Mouse (Mus musculus): ENCODE measurements around the gene Mctp2.
"Not testable (repeated sequence)": the region's sequence is repeated elsewhere in the genome, so short reads cannot be mapped to it uniquely, and the experiment has no call there.

The Mctp2 gene

DNA sequence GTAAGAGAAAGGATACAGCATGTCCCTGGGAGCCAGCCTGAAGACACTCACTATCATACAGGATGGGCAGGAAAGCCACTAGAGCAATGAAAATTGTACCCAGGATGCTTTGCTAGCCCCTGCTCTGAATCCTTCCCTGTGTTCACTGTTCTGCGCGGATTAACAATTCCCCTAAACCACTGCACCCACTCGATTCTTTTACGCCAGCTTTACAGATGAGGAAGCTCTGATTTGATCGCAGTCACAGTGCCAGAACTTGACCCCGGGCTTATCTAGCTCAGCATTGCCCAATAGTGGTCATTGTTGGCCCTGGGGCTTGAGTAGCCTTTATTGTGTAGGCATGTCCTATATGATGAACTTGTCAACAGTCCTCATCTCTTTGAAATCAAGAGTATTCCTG is 34.9 kb downstream of the Mctp2 start:
- no peak for DNase-seq (ENCODE audit: low read depth, low spot score)

DNA sequence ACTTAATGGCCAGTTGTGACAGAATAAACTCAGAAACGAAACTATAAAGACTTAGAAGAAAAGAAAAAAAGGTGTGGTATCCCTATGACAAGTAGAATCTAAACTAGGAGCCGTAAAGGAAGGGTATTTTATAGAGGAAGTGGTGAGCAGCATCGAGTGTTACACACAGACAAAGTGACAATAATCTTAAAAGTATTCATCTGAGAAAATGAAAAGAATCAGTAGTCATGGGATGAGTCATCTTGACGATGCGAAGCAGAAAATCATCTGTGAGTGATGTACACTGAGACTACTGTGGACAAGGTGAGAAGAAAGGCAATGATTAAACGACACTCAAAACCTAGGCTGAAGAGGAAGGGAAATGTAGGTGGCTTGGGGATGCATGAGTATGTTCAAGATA is 36.4 kb downstream of the Mctp2 start:
- DNase-seq (ENCODE audit: low read depth, low spot score) = no peak

DNA sequence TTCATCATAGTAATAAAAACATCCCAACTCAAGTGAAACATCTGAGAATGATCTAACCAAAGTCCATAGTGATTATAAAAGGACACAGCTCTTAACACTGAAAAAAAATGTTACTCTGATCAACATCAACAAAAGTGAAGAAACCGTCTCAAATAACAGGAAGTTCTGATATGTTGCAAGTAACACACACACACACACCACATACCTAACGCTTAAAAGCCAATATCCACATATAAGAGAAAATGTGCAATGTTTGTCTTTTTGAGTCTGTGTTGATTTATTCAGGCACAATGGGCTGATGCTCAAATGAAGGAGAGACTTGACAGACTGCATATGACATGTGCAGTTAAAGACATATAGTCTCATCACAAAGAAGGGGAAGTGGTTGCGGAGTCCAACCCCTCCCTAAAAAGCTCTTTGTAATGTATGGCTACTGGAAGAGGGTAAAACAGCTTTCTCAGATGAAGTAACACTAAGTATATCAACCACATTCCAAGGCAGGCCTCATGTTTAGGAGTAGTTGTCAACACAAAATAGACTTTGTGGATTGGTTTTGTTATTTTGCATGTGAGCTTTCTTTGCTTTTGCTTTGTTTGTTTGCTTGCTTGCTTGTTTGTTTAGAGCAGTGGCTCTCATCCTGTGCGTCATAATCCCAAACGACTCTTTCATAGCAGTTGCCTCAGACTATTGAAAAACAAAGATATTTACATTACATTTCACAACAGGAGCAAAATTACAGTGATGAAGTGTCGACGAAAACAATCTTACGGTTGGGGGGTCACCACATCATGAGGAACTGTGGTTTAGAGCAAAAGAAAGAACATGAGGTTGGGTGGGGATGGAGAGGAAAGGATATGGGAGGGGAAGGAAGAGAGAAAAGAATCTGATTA is 45.4 kb downstream of the Mctp2 start:
- DNase-seq (ENCODE audit: low read depth, low spot score) = no peak

DNA sequence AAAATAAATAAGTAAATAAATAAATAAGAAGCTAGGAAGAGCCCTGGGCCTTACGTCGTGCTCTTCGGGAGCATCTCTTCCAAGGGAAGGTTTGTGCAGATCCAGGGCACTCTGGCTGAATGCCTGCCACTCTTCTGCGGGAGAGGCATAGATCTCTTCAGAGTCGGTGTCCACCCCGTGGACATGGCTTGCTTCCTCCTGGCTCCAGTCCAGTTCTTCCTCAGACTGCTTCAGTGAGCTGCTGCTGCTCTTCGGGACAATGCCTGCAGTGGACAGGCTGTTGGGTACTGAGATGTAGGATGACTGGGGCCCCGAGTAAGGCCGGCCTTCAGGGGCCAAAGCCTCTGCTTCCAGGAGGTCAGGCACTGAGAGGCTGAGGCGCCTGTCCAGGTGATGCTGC is 47.4 kb downstream of the Mctp2 start:
- DNase-seq (ENCODE audit: low read depth, low spot score) = no peak

DNA sequence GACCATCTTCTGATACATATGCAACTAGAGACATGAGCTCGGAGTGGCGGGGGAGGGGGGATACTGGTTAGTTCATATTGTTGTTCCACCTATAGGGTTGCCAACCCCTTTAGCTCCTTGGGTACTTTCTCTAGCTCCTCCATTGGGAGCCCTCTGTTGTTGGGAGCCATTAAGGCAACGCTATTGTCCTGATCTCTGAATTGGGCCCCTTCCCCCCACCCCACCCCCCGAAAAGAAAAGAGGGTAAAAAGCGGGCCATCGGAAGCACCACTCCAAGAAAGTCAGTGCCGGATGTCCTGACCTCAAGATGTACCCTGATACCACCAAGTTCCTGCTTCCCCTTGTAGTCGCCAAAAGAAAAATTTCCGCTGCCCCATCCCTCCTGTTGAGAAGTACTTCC is 56.1 kb downstream of the Mctp2 start:
- not testable (repeated sequence) for DNase-seq (ENCODE audit: low read depth, low spot score)

DNA sequence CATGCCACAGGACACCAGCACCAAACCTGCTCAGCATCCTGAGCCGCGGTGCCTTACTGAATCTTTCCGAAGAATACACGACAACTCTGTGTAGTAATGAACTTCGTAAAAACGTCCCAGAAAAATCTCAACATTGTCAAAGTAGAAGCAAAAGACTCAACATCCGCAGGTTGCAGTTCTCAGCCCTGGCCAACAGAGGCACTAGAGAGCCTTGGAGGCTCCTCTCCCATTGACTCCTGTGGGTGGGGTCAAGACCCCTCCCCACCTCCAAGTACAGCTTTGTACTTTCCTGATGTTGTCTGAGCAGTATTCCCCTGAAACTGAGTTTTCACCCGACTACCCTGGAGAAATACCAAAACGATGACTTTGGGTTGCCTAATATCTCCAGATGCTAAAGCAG is 65.1 kb downstream of the Mctp2 start:
- DNase-seq (ENCODE audit: low read depth, low spot score) = no peak

DNA sequence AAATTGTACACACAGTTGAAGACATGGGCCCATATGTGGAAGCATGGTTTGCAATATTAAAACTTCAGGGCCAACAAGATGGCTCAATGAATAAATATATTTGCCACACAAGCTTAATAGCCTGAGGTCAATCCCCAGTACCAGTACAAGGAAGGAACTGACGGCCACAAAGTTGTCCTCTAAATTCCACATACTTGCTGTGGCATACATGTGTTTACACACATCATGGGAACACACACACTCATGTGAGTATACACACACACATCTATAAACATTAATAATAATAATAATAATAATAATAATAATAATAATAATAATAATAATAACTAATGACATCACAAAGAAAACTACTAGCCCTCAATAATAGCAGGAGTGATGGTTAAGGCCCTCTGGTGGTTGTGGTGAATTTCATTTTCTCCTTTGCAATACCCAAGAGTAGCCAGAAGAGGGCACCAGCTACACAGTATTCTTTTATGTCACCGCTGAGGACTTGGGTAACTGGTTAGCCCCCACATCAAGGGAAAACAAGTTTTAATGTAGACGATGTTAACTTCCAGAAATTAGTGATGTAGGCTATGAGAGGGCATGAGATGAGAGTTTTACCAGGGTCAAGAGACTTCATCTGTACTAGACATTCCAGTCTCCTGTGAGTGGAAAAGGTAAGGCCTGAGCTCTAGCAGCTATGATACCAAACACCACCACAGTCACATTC is 66.5 kb downstream of the Mctp2 start:
- peak; percentile 67 for DNase-seq (ENCODE audit: low read depth, low spot score)

DNA sequence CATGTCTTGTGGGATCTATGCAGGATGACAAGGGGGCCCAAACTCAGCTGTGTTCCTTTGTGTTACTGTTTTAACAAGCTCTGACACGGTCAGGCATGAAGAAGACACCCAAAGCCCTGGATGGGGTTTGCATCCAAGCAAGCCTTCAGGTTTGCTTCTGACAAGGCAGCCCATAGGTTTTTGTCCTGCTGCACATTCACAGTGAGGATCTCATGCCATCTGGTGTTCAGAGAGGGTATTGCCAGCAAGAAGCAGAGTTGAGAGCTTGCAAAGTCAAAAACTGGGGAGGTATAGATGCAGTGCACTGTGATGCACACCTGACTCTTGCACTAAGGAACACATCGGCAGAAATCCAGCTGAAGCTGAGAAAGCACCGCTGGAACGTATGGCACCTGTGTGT is 67.8 kb downstream of the Mctp2 start:
- peak; percentile 82 for DNase-seq (ENCODE audit: low read depth, low spot score)

DNA sequence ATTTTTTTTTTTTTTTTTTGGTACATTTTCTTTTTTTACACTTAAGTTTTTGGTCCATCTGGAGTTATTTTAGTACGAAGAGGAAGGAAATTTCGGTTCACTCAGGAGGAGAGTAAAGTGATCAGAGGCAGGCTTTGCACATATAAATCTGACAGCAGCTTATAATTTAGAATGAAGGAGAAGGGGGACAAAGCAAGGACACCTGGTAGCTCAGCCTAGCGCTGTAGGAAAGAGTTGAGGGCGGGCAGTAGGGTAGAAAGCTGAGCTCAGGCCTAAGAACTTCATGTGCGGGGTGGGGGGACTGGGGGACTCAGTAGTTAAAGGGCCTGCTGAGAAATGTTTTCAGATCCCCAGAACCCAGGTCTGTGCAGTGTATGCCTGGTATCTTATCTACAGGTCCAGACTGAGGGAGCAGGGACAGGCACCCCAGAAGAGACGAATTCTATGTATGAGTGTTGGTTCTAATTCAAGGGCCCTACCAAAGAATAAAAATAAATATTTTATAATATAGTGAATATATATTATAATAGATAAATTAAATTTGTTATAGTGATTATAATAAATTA is 71.9 kb downstream of the Mctp2 start:
- peak; percentile 24 for DNase-seq (ENCODE audit: low read depth, low spot score)

DNA sequence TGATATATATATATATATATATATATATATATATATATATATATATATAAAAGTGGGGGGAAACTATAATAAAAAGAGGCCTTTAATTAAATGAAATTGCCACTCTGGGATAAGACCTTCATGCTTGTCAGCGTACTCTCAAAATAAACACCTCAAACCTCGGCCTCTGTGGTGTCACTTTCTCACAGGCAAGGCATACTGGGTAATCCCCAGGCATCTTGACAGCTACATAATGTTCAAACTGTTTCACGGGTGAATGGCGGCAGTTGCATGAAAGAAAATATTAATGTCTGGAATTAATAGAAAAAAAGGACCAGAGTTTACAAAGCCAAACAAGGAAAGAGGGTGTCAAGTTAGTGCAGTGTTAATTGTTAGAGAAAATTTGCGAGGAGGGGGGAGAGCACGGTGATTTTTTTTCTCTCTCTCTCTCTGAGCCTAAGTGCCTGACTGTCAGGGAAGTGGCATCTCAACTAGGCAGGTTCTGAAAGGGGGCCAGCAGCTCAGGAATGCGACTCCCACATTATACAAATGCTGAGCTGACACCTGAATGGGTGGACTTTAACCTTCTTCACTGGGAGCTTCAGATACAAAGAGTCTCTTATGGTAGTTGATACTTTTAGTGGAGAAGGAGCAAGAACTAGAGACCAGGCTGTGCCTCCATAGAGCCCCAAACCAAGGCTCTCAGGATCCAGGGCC is 75.1 kb downstream of the Mctp2 start:
- no peak for DNase-seq (ENCODE audit: low read depth, low spot score)

DNA sequence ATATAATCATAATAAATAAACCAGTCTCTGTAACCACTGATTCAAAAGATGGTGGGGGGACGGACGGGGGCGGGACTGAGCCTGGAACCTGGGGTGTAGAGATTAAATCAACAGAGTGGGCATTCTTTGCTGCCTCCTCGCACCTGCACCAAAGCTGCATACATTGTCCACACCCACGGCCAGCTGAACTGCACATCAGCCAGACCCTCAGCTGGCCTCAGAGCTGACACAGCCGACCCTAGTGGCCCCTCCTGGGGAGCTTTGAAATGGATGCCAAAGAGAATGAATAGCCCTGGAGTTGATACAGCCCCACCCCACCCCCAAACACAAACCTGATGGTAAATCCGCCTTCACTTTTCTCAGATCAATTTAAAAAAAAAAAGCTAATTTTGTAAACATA is 76.5 kb downstream of the Mctp2 start:
- no peak for DNase-seq (ENCODE audit: low read depth, low spot score)

DNA sequence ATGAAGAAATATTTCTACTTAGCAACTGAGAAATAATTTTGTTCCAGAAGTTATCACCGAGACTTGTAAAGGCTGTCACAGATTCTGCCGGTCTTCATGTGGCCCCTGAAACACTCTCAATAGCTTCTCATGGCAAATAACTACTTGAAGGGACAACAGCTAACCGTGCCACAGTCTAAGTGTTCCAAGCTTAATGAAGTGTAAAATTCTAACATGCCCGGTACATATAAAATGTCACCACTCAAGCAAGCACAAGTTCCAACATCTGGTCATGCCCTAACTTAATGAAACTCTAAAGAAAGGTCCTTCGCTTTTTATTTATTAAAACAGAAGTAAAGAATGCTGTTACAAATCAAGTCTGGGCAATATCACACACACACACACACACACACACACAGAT is 82.8 kb downstream of the Mctp2 start:
- DNase-seq (ENCODE audit: low read depth, low spot score) = no peak

DNA sequence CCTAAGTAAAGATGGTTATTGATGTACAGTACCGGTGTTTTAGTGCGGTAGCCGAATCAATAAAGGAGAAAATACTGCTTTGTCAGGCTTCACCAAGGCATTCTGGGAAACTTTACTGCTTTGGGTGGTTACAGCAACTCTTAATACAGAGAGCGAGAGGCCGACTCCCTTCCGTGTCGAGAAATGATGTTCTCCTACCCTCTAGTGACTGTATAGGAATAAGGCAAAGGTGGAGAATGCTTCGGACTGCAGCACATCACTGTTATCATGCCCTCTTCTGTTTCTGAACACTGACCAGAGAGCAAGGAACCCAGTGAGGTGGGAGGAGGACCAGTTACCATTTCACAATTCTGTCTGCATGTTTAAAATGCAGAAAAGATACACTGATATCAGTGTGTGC is 83.9 kb downstream of the Mctp2 start:
- no peak for DNase-seq (ENCODE audit: low read depth, low spot score)

DNA sequence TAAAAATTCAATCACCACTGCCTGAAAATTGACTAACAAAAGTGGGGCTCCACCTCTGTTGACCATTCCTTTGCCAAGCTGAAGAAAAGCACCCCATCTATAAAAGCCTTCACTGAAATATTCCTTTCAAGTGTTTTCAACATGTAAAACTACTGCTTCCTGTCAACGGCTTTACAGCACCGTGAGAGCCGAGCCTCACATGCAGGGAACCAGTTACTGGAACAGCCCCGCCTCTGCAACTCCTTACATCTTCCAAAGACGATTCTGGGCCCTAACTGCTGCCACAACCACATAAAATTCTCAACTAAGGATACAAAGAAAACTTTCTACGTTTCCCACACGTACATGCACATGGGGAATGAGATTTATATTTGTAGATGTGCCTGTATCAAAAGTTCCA is 88.4 kb downstream of the Mctp2 start:
- DNase-seq (ENCODE audit: low read depth, low spot score) = no peak

DNA sequence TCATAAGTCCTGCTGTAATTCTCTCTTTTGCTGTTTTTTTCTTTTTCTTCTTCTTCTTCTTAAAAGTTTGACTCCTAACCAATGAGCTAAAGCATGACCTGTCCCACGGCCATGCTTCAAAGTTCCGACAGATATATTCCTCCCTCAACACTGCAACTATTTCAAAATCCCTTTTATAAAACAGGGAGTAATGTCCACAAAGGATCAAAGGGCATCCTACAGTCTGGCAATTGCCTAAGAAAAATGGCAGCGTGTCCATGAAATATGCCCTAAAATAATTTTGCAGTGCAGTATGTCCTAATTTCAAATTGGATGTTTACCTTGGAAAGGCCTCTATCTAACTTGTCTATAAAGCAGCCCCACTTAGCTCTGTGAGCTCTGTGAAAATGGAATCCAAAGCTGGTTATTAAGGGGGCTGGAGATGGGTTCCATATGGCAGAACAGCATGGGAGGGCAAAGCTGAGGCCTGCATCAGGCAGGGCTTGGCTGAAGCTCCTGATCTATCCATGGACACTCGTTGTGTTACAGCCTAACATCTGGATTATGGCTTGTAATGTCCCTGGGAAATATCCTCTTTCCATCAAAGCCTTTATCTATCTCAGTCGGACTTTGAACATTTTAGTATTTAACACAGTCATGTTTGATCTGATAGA is 90.7 kb downstream of the Mctp2 start:
- DNase-seq (ENCODE audit: low read depth, low spot score) = peak; percentile 69

DNA sequence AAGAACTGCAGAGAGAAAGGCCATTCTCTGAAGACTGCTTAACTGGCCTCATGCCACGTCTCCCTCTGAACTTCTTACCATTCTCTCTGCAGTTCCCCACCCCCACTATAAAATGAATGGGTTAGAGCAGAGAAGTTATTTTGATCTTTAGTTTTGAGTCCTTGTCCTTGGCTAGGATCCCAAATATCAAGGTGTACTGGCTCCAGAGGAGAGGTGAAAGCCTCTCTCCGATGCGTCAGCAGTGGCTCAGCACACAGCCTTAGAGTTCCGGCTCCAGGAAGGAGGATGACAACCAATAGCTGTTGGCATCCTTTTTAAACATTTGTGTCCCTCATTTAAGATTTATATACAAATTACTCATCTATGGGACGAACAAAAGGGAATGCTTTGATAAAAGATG is 96.2 kb downstream of the Mctp2 start:
- no peak for DNase-seq (ENCODE audit: low read depth, low spot score)

DNA sequence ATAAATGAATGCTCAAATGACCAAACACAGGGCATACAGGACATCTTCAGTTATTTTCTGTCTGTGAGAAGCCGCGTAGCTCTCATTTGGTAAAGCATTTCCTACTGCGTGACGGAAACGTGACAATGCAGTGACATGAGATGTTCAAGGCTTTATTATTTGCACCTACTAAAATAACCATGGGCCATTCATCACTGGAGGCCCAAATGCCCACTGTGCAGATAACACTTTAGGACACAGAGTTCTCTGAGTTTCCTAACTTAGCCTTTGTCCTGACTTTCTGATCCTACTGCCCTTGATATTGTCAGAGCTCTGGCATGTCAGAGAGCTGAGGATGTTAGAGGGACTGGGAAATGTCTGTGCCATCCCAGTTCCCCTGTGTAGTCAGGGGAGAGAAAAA is 97.1 kb downstream of the Mctp2 start:
- DNase-seq (ENCODE audit: low read depth, low spot score) = no peak

DNA sequence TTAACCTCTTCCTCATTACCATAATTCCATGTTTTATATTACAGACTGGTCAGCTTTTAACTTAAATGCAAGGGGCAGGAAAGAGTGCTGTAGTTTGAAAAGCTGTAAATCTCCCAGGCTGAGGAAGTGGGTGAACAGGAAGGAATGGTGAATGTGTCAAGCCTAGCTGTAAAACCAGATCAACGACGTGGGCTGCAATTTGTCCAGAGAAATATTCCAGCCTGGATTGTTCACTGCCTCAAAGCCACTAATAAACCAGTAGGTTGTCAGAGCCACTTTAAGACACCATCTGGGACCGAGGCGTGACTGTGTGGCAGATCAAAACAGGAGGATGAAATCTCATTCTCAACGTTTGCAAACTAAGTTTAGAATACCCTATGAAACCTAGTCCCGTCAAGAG is 99.6 kb downstream of the Mctp2 start:
- peak; percentile 51 for DNase-seq (ENCODE audit: low read depth, low spot score)

DNA sequence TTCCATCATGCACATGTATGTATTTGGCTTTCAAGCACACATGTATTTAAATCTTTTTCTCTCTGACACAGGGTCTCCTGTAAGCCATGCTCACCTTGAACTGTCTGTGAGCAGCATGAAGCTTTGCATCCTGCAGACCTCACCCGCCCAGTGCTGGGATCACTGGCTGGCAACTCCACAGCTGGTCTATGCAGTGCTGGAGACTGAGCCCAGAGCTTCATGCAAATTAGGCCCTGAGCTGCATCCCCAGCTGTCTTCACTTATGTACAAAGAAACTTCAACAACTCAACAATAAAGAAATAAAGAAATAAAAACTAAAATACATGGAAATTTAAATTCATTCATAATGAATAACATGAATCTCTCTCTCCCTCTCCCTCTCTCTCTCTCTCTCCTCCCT is 110.7 kb downstream of the Mctp2 start:
- no peak for DNase-seq (ENCODE audit: low read depth, low spot score)

DNA sequence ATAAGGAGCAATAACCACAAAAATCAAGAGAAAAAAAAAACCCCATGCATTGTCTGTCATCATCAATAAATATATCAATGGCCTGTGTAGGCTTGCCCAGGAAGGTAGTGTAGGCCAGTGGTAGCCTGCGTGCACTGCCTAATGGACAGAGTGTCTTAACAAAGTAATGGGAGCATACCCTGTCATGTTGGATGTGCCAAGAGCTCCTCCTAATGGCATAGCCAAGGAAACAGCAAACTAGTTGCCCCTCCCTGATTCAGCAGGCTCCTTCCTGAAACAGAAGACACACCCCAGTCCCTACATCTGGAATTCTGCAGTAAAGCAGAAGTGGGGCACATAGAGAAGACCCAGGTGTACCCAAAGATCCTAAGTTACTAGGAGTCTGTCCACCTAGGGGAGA is 113.1 kb downstream of the Mctp2 start:
- no peak for DNase-seq (ENCODE audit: low read depth, low spot score)

DNA sequence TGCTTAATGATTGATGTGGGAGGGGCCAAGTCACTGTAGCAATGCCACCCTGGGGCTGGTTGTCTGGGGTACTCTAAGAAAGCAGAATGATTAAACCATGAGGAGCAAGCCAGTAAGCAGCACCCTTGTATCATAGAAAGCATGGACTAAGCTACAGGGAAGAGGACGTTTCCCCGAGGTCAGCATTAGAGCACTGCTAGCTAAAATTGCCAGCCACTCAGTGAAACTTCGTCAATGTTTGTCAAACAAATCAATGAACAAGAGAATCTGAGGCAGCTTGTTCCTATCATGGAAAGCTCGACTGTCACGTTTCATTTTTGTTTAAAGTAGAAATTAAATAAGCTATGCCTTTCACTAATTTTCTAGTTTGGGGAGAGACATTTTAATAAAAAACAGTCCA is 124.8 kb downstream of the Mctp2 start:
- no peak for DNase-seq (ENCODE audit: low read depth, low spot score)

DNA sequence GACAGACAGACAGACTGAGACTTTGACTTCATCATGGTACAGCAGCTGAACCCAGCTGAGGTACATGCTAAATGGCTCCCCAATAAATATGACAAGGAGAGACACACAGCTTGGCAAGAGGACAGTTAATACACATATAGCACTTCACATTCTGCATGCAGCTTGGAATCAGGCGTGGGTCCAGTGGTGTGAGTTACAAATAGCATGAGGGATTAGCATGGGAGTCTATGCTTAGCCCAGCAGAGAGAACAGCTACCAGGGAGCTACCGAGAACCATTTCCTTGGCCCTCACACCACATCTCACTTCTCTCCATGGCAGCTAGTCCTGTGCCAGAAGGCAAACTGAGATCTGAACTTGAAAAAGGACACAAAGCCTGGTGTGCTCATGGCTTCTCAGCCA is 137.1 kb downstream of the Mctp2 start:
- no peak for DNase-seq (ENCODE audit: low read depth, low spot score)

Data from mesoderm, embryonic 11.5 days (tissue).